Mouse (Mus musculus) MEL (cell line): ENCODE data around the gene Hmx2. TPM values are rescaled to one million over a fixed set of nuclear protein-coding genes. Genes with fewer than 3 reads are reported as not detected.

Experiments used
- DNase-seq: peaks from one replicate; pipeline ENCODE4 v3.0.0; 2011; ENCODE audit warnings: low read depth, low spot score
- H3K27ac ChIP-seq: 2 replicates; pipeline ENCODE4 v1.5.1; 2012; ENCODE audit warnings: low read depth, mild to moderate bottlenecking, control low read depth, low read length, moderate library complexity; ENCODE audit not compliant: control insufficient read depth
- H3K27me3 ChIP-seq, 2 experiments: fragments of 150-350 bp in 1 of 2; sonication (generic) in 1 of 2; 2 replicates each; pipeline ENCODE4 v1.6.1; 2012; ENCODE audit warnings: low read length in 2 of 2, mild to moderate bottlenecking in 2 of 2, improper control_type of control experiment in 1 of 2, moderate library complexity in 1 of 2; ENCODE audit not compliant: insufficient read depth in 2 of 2, control insufficient read depth in 1 of 2
- H3K36me3 ChIP-seq, 2 experiments: 2 replicates each; pipeline ENCODE4 v1.6.1; 2012 to 2014; ENCODE audit warnings: low read length in 2 of 2, improper control_type of control experiment in 1 of 2, inconsistent platforms in 1 of 2, mild to moderate bottlenecking in 1 of 2; ENCODE audit not compliant: insufficient read depth in 2 of 2, control insufficient read depth in 1 of 2
- H3K4me1 ChIP-seq, 2 experiments: fragments of 150-350 bp in 1 of 2; sonication (generic) in 1 of 2; 2 replicates each; pipeline ENCODE4 v1.6.1; 2012; ENCODE audit warnings: low read length in 2 of 2, improper control_type of control experiment in 1 of 2, mild to moderate bottlenecking in 1 of 2; ENCODE audit not compliant: insufficient read depth in 2 of 2, control insufficient read depth in 1 of 2
- H3K4me3 ChIP-seq, 2 experiments: fragments of 150-350 bp in 1 of 2; sonication (generic) in 1 of 2; 2 replicates each; pipeline ENCODE4 v1.5.1; 2012; ENCODE audit warnings: low read depth in 2 of 2, low read length in 2 of 2, mild to moderate bottlenecking in 2 of 2, moderate library complexity in 2 of 2, control low read depth in 1 of 2, improper control_type of control experiment in 1 of 2; ENCODE audit not compliant: control insufficient read depth in 1 of 2, insufficient read depth in 1 of 2
- H3K79me2 ChIP-seq: 2 replicates; pipeline ENCODE4 v1.6.1; 2012; ENCODE audit warnings: mild to moderate bottlenecking, low read length, moderate library complexity; ENCODE audit not compliant: control insufficient read depth, poor library complexity, insufficient read depth
- H3K9ac ChIP-seq: 2 replicates; pipeline ENCODE4 v1.6.1; 2012; ENCODE audit warnings: low read depth, mild to moderate bottlenecking, control low read depth, low read length, moderate library complexity; ENCODE audit not compliant: control insufficient read depth, poor library complexity, severe bottlenecking
- H3K9me3 ChIP-seq: fragments of 150-350 bp; sonication (generic); replicated peaks from 2 replicates; pipeline ENCODE4 v1.6.1; 2012; ENCODE audit warnings: mild to moderate bottlenecking, low read length, improper control_type of control experiment, moderate library complexity; ENCODE audit not compliant: insufficient read depth
- ELF1 ChIP-seq: IDR thresholded peaks from 2 replicates; pipeline ENCODE4 v1.6.1; 2014; ENCODE audit warnings: low read depth, mild to moderate bottlenecking, inconsistent platforms, low read length, improper control_type of control experiment, moderate library complexity
- GATA1 ChIP-seq: IDR thresholded peaks from 2 replicates; pipeline ENCODE4 v1.6.1; 2011; ENCODE audit warnings: low read depth, low read length, improper control_type of control experiment
- MAFK ChIP-seq: IDR thresholded peaks from 2 replicates; pipeline ENCODE4 v1.6.1; 2011; ENCODE audit warnings: low read depth, mild to moderate bottlenecking, low read length, improper control_type of control experiment, borderline replicate concordance
- MXI1 ChIP-seq: IDR thresholded peaks from 2 replicates; pipeline ENCODE4 v1.6.1; 2011; ENCODE audit warnings: mild to moderate bottlenecking, low read depth, low read length, improper control_type of control experiment
- NELFE ChIP-seq: IDR thresholded peaks from 2 replicates; pipeline ENCODE4 v1.6.1; 2011; ENCODE audit warnings: low read depth, low read length, improper control_type of control experiment
- POLR2AphosphoS5 ChIP-seq: IDR thresholded peaks from 2 replicates; pipeline ENCODE4 v1.6.1; 2012; ENCODE audit warnings: low read depth, borderline replicate concordance, mild to moderate bottlenecking, inconsistent platforms, low read length, moderate library complexity, mixed read lengths
- TAL1 ChIP-seq: IDR thresholded peaks from 2 replicates; pipeline ENCODE4 v1.6.1; 2012; ENCODE audit warnings: mild to moderate bottlenecking, inconsistent platforms, low read length, moderate library complexity, mixed read lengths
- TCF12 ChIP-seq: IDR thresholded peaks from 2 replicates; pipeline ENCODE4 v1.6.1; 2014; ENCODE audit warnings: low read depth, mild to moderate bottlenecking, inconsistent platforms, low read length, improper control_type of control experiment, moderate library complexity
- USF1 ChIP-seq: IDR thresholded peaks from 2 replicates; pipeline ENCODE4 v1.6.1; 2014; ENCODE audit warnings: low read depth, mild to moderate bottlenecking, inconsistent platforms, low read length, improper control_type of control experiment, moderate library complexity
- ZKSCAN1 ChIP-seq: IDR thresholded peaks from 2 replicates; pipeline ENCODE4 v1.6.1; 2012; ENCODE audit warnings: low read depth, mild to moderate bottlenecking, inconsistent platforms, low read length, improper control_type of control experiment, moderate library complexity
- polyA plus RNA-seq, 2 experiments: library from polyadenylated mRNA; stranded (reverse) in 1 of 2; unstranded in 1 of 2; fragments of >175 nt in 1 of 2; fragments of >200 nt in 1 of 2; gene quantifications; 2 replicates each; pipeline versions ENCODE4 v1.2.1 to v1.2.4; 2012; ENCODE audit warnings: low replicate concordance in 2 of 2, low read depth in 1 of 2; ENCODE audit not compliant: insufficient read length in 2 of 2, insufficient read depth in 1 of 2, missing spikeins in 1 of 2
- total RNA-seq: library from RNA; depleted of rRNA; stranded (reverse); fragments of 300-350 nt; gene quantifications from 2 replicates; pipeline ENCODE4 v1.2.3, GENCODE M21; 2012; rRNA removed

Hmx2 gene
- total and polyA plus RNA-seq, 3 experiments = 1.9 to 6.4 TPM; not detected in 1

GRCm38 (mm10) chr7:131605481-131605880 lies 56.9 kb downstream of the Hmx2 start:
- Histone ChIP-seq H3K4me3 (no peak overlapping the region), H3K27me3 (no peaks in the 10 kb centered on the region), H3K4me1 (no peaks in the 10 kb centered on the region), H3K27ac (no peak overlapping the region), H3K9me3 (no peaks in the 10 kb centered on the region), H3K79me2 (no peaks in the 10 kb centered on the region), H3K36me3 (no peaks in the 10 kb centered on the region), H3K9ac (no peak overlapping the region)
- no peak for DNase-seq
- no peak for TF ChIP-seq MXI1
- no peak for TF ChIP-seq USF1
- no peak for TF ChIP-seq POLR2AphosphoS5
- no peak for TF ChIP-seq TAL1
- TF ChIP-seq ZKSCAN1 = no peak
- no peak for TF ChIP-seq MAFK
- no peak for TF ChIP-seq ELF1
- TF ChIP-seq GATA1 = no peak
- TF ChIP-seq NELFE = no peak
- TF ChIP-seq TCF12 = no peak

Other genes with a start within 250 kb of the Hmx2 start
- gene Cuzd1, start 226.5 kb upstream of the Hmx2 start, total RNA-seq = not detected in 2 replicates
- gene Cuzd1, start 226.5 kb upstream of the Hmx2 start, polyA plus RNA-seq = not detected
- gene Fam24b, start 219.3 kb upstream of the Hmx2 start, total RNA-seq = not detected in 2 replicates
- under 1 TPM in 1 of 2 experiments, not detected in 1; 0.11 TPM for gene Fam24b, start 219.3 kb upstream of the Hmx2 start, polyA plus RNA-seq
- gene Fam24a, start 214.9 kb upstream of the Hmx2 start, total RNA-seq = not detected in 2 replicates
- not detected for gene Fam24a, start 214.9 kb upstream of the Hmx2 start, polyA plus RNA-seq
- 16.7 and 18.0 TPM in 2 replicates for gene 2310057M21Rik, start 186.0 kb upstream of the Hmx2 start, total RNA-seq
- gene 2310057M21Rik, start 186.0 kb upstream of the Hmx2 start, polyA plus RNA-seq = 10 to 100 TPM in 1 of 2 experiments, not detected in 1; 33.0 TPM
- 36.1 and 42.5 TPM in 2 replicates for gene Pstk, start 177.6 kb upstream of the Hmx2 start, total RNA-seq
- 10 to 100 TPM in 1 of 2 experiments, not detected in 1; 57.5 TPM for gene Pstk, start 177.6 kb upstream of the Hmx2 start, polyA plus RNA-seq
- 8.3 and 8.8 TPM in 2 replicates for gene Ikzf5, start 138.3 kb upstream of the Hmx2 start, total RNA-seq
- 10 to 100 TPM; 28.5 to 65.4 TPM for gene Ikzf5, start 138.3 kb upstream of the Hmx2 start, polyA plus RNA-seq
- gene Acadsb, start 138.2 kb upstream of the Hmx2 start, total RNA-seq = 11.3 and 11.4 TPM in 2 replicates
- 10 to 100 TPM in 1 of 2 experiments, not detected in 1; 20.7 TPM for gene Acadsb, start 138.2 kb upstream of the Hmx2 start, polyA plus RNA-seq
- gene Hmx3, start 5.9 kb upstream of the Hmx2 start, total RNA-seq = not detected in 2 replicates
- gene Hmx3, start 5.9 kb upstream of the Hmx2 start, polyA plus RNA-seq = not detected
- 165 and 168 TPM in 2 replicates for gene Bub3, start 11.4 kb downstream of the Hmx2 start, total RNA-seq
- gene Bub3, start 11.4 kb downstream of the Hmx2 start, polyA plus RNA-seq = 100 to 1,000 TPM; 212 to 321 TPM